Comparison of ENCODE assay signal across 8 mouse cellular contexts in the genomic region with DNA sequence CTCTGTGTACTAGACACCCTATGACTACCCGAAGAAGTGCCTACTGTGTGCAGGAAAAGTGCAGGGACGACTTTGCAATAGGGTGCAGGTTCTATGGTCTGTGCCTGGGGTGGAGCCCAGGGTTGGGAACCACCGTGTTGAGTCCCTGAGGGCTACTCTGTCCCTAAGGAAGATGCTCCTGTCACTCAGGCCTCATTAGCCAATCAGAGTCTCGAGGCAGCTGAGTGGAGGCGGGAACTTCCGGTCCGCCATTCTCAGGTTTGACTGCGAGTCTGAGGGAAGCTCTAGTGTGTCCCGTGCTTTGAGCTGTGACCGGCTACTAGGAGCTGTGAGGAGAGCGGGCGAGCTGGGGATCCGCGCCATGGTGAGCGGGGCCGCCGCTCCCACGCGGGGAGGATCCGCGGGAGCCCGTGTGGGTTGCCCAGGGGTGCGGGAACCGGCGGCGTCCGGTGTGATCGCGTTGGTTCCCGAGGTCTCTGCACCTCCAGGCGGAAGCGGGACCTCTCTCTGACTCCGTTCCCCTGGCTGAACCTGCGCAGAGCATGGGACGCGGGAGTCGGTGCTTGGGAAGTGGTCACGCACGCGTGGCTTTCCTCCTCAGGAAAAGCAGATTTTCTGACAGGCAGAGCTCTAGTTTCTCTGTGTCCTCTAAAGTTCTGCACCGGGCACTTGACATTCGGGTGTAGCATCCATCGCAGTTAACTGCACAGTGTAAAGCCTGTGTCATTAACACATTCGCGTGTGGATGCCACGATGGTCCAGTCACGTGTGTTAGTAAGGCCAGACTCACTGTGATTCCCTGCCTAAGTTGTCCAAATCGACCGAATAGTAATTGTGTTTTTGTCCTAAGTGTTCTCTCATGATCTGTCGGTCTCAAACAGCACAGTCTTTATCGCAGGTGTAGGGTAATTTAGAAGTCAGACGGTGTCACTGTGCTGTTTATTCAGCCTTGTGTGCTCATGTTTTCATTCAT. TPM values are rescaled to one million over a fixed set of nuclear protein-coding genes. Genes with fewer than 3 reads are reported as not detected.
DNase-seq lines count a peak whose midpoint lies in the region; ATAC-seq lines count a peak whose summit lies in the region.
"Not testable (repeated sequence)": the region's sequence is repeated elsewhere in the genome, so short reads cannot be mapped to it uniquely, and the experiment has no call there.

TSS of gene Gm10778 (plus strand) at position 257 of the 973 bp plus-strand sequence.

- H3K4me2 ChIP-seq in heart, embryonic 12.5 days, result peak within 1 kb of the TSS; percentile 81
- peak within 1 kb of the TSS; percentile 56 for H3K4me2 ChIP-seq in kidney, embryonic 16.5 days (replicated peaks; ENCODE audit: low read depth, low read length)

- peak; percentile 93 for DNase-seq in CD4-positive, CD25-positive, alpha-beta regulatory T cell, adult 2 months (ENCODE audit: low read depth, low spot score)
- peak; percentile 74 for DNase-seq in brain, embryonic 18.5 days (ENCODE audit: low read depth, low spot score)
- peak; percentile 89 for DNase-seq in liver
- DNase-seq in monocyte, adult 2 months (ENCODE audit: low read depth in 1 of 2, low spot score in 2 of 2), result peak; percentile 58 to 69
- peak; percentile 70 to 77 for DNase-seq in spleen, postnatal 14 days (ENCODE audit: low spot score in 2 of 2)

- peak within 1 kb of the TSS; percentile 86 for H3K27ac ChIP-seq in heart, embryonic 12.5 days (ENCODE audit: poor library complexity, severe bottlenecking)
- H3K27ac ChIP-seq in kidney, embryonic 16.5 days (ENCODE audit: low read length), result peak within 1 kb of the TSS; percentile 84; the same call in 1 of the 2 replicates

- H3K4me1 ChIP-seq in erythroblast, embryonic 14.5 days (ENCODE audit: control insufficient read depth), result peaks cover 29% of the 10 kb centered on the region
- peaks cover 11% of the 10 kb centered on the region for H3K4me1 ChIP-seq in heart, embryonic 12.5 days (replicated peaks)
- H3K4me1 ChIP-seq in kidney, embryonic 16.5 days (ENCODE audit: insufficient read depth, low read length), result not testable (repeated sequence)

- peaks cover 12% of the 10 kb centered on the region for H3K36me3 ChIP-seq in erythroblast, embryonic 14.5 days (ENCODE audit: control insufficient read depth)
- H3K36me3 ChIP-seq in heart, embryonic 12.5 days, result peaks cover 29% of the 10 kb centered on the region
- H3K36me3 ChIP-seq in kidney, embryonic 16.5 days (ENCODE audit: insufficient read depth, low read length), result peaks cover 22% of the 10 kb centered on the region

- peak; percentile 93 for ATAC-seq in heart, embryonic 12.5 days (ENCODE audit: insufficient number of reproducible peaks, low FRiP score)
- peak; percentile 96 for ATAC-seq in kidney, embryonic 16.5 days (ENCODE audit: low FRiP score, low TSS enrichment)

- H3K27me3 ChIP-seq in erythroblast, embryonic 14.5 days (ENCODE audit: control insufficient read depth); heart, embryonic 12.5 days (replicated peaks); kidney, embryonic 16.5 days (ENCODE audit: insufficient read depth, low read length): not testable (repeated sequence)

- 3% methylated on average over 35 of the region's 52 CpGs for WGBS in heart, embryonic 12.5 days
- WGBS in kidney, embryonic 16.5 days, result 2% methylated on average over 25 of the region's 52 CpGs

- H3K9me3 ChIP-seq in erythroblast, embryonic 14.5 days (ENCODE audit: control insufficient read depth, low read length); heart, embryonic 12.5 days (replicated peaks): not testable (repeated sequence)
- peaks cover 23% of the 10 kb centered on the region for H3K9me3 ChIP-seq in kidney, embryonic 16.5 days (ENCODE audit: low read length)

- H3K4me3 ChIP-seq in erythroblast, embryonic 14.5 days (replicated peaks), result peak within 1 kb of the TSS; percentile 65
- H3K4me3 ChIP-seq in heart, embryonic 12.5 days, result peak within 1 kb of the TSS; percentile 72
- peak within 1 kb of the TSS; percentile 58 for H3K4me3 ChIP-seq in kidney, embryonic 16.5 days (ENCODE audit: low read length)

- peak within 1 kb of the TSS; percentile 84 for H3K9ac ChIP-seq in heart, embryonic 12.5 days
- H3K9ac ChIP-seq in kidney, embryonic 16.5 days (replicated peaks; ENCODE audit: low read length), result peak within 1 kb of the TSS; percentile 76

RNA-seq across cellular contexts. Expression of gene Gm10778, which starts in this region (rescaled TPM):
- polyA plus RNA-seq in erythroblast, embryonic 14.5 days (2012), result 0.01 TPM in 2 replicates
- polyA plus RNA-seq in heart, embryonic 12.5 days (2016; fragmentation: Nextera tagmentation; extraction: Ambion mirVana), result 3.3 and 3.5 TPM in 2 replicates
- polyA plus RNA-seq in kidney, embryonic 16.5 days (2015; fragmentation: Nextera tagmentation; extraction: Ambion mirVana), result 5.6 and 6.3 TPM in 2 replicates

Comparison
In these comparisons a context has a peak if more than half of its experiments do, and no peak if none do; other contexts are left out.
1. Peak in every context shown above with its lines: DNase-seq, ATAC-seq, H3K4me3 ChIP-seq and H3K27ac ChIP-seq.